Mouse (Mus musculus) frontal cortex, postnatal 14 days (tissue): Measurements from ENCODE around the gene 2310009B15Rik.

Experiments used
- DNase-seq, 2 experiments: peaks; one replicate each; pipeline ENCODE4 v3.0.0; 2022; ENCODE audit warnings: low spot score in 2 of 2

The 2310009B15Rik gene

GRCm38 (mm10) chr1:138842315-138842714, 14.3 kb downstream of the 2310009B15Rik start:
- no peak for DNase-seq

- DNase-seq, result no peak
Observed at GRCm38 (mm10) chr1:138841306-138842095, 15.2 kb downstream of the 2310009B15Rik start.

GRCm38 (mm10) chr1:138840440-138841305, 16.0 kb downstream of the 2310009B15Rik start:
- no peak for DNase-seq

GRCm38 (mm10) chr1:138839809-138840430, 16.7 kb downstream of the 2310009B15Rik start:
- no peak for DNase-seq

- no peak for DNase-seq
Observed at GRCm38 (mm10) chr1:138839291-138839690, 17.4 kb downstream of the 2310009B15Rik start.

GRCm38 (mm10) chr1:138837786-138838743, 18.6 kb downstream of the 2310009B15Rik start:
- no peak for DNase-seq

- no peak for DNase-seq
Observed at GRCm38 (mm10) chr1:138835355-138835900, 21.2 kb downstream of the 2310009B15Rik start.

- no peak for DNase-seq
Observed at GRCm38 (mm10) chr1:138831309-138831708, 25.3 kb downstream of the 2310009B15Rik start.

- DNase-seq, result no peak
Observed at GRCm38 (mm10) chr1:138826841-138827240, 29.8 kb downstream of the 2310009B15Rik start.

- no peak for DNase-seq
Observed at GRCm38 (mm10) chr1:138822985-138823322, 33.7 kb downstream of the 2310009B15Rik start.

- DNase-seq, result no peak
Observed at GRCm38 (mm10) chr1:138822255-138822984, 34.2 kb downstream of the 2310009B15Rik start.
